Mouse (Mus musculus): ENCODE data around the gene Nus1.

Nus1 gene

DNA sequence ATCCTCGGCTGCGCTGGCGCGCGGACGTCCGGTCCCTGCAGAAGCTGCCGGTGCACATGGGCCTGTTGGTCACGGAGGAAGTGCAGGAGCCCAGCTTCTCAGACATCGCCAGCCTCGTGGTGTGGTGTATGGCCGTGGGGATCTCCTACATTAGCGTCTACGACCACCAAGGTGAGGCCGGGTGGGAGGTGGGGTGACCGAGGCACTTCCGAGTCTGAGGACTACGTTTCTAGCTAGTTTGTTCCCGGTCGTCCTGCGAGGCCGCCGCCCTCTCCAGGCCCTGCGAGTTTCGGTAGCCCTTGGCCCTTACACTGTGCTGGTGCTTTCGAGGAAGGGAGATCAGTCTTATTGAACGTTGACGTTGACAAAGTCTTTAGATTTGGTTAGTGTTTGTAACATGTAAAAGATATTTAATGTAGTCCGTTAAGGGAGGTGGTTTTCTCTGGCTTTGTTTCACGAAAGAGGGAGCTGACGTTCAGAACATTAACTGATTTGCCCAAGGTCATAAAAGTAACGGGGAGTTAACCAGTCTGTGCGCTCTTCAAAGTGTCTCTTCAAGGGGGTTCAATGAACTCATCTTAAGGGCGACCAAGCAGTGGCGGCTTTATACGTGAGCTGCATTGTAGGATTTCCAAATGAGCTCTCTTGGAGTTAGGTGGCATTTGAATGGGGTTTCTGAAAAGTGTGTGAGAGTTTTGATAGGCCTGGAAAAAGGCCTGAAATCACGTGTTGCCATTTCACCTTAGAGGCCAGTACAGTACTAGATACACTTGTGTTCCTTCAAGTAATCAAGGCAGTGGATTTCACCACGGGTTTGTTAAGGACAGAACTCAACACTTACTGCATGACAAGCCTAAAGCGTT is 882 bp downstream of the Nus1 start:
- peak; percentile 72 for DNase-seq (ENCODE audit: low read depth, low spot score)

DNA sequence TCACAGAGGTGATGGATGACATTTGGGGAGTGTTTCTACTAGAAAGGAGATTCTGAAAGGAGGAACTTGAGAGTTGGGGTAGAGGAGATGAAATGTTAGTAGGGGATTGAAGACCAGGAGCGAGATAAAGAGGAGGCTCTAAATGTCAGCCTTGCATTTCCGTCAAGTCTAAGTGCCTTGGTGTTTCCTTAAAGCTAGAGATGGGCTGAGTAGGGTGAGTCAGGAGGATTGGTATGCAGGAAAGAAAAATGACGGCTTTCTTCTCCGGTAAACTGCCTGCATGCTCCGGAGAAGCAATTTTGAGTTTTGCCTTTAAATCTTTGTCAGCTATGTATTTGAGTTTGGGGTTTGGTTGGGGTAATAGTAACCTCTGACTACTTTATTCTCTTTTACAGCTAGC is 1.6 kb downstream of the Nus1 start:
- DNase-seq (ENCODE audit: low read depth, low spot score): no peak

DNA sequence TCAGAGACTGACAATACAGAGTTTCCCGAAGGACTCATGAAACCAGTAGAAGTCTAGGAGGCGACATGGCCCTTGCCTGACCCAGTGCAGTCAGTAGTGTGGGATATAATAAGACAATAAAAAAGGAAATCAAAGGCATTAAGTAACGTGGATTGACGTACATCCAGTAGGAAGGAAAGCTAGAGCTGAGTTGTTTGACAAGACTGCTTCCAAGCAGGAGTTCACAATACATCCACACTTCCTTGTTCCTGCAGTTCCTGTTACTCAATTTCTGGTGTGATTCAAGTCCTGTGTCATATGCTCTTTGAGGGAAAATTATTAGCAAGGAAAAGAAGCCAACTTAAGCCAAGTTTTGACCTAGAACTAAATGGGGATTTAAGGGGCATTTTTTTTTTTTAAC is 2.1 kb downstream of the Nus1 start:
- no peak for DNase-seq (ENCODE audit: low read depth, low spot score)

DNA sequence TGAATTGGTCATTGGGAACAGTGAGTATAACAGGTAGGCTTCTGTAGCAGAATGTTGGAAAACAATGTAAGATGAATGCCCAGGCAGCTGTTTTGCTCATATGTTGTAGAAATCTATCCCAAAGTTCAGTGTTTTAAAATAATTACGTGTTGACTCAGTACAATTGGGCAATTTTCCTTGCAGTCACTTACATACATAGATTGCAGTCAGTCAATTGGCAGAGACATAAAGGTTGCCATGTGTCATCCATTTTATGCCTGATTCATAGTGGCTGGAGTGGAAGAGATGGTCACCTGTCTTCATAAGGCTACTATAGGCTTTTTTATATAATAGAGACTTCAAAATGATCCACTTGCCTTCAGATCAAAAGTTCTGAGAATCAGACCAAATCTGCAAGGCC is 3.2 kb downstream of the Nus1 start:
- no peak for DNase-seq (ENCODE audit: low read depth, low spot score)

DNA sequence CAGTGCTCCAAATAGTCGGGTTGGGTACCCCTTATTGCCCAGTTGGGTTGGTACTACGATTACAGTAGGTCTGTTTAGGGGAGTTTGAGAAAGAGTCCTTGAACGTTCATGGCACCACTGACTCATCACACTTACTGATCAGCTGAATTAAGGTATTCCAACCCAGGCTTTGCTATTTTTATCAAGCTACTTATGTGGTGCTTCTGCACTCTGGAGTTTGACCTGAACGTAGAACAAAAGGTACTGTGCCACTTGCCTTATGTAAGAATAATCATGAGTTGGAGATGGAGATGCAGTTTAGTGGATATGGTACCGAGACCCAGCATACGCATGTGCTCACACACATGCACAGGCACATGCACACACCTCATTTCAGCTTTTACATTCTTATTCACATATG is 4.4 kb downstream of the Nus1 start:
- no peak for DNase-seq (ENCODE audit: low read depth, low spot score)

DNA sequence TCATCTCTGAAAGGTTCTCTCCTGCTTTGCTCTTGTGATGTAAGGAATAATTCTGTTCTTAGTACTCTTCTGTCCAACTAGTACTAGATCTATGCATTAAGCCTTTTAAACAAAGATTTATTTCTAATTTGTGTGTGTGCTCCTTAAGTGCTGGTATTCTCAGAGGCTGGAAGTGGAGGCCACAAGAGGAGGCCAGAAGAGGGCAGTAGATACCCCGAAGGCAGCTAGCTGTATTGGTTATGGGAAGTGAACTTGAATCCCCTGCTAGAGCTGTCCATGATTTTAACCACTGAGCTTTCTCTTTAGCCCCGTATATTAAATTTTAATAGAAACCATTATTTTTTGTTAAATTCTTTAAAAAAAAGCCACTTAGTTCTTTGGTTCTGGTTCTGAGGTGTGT is 5.8 kb downstream of the Nus1 start:
- peak; percentile 54 for DNase-seq (ENCODE audit: low read depth, low spot score)

DNA sequence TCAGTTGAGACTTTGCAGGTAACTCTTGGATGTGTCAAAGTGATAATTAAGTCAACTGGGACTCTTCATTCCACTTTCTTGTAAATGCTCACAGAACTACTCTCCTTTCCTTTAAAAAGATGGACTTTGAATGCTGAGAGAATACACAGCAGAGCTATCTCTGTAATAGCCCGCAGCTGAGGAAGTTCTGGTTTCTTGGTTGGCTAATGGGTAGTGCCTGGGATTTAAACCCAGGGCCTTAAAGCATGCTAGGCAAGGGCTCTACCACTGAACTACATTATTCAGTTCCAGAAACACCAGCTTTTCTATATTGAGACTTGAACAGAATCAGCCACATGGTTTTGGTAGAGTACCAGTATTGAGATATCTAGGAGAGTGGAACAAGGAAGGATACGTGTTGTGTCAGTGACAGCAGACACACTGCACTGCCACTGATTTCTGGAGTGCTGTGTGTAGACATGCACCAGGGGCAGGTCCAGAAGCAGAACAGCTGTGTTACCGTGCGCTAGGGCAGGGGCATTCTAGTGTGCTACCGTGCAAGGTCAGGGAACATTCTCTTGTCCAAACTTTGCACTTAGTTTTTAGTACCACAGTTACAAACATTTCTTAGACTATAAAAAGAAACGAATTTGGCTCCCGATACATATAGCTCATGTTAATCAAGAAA is 9.1 kb downstream of the Nus1 start:
- no peak for DNase-seq (ENCODE audit: low read depth, low spot score)

DNA sequence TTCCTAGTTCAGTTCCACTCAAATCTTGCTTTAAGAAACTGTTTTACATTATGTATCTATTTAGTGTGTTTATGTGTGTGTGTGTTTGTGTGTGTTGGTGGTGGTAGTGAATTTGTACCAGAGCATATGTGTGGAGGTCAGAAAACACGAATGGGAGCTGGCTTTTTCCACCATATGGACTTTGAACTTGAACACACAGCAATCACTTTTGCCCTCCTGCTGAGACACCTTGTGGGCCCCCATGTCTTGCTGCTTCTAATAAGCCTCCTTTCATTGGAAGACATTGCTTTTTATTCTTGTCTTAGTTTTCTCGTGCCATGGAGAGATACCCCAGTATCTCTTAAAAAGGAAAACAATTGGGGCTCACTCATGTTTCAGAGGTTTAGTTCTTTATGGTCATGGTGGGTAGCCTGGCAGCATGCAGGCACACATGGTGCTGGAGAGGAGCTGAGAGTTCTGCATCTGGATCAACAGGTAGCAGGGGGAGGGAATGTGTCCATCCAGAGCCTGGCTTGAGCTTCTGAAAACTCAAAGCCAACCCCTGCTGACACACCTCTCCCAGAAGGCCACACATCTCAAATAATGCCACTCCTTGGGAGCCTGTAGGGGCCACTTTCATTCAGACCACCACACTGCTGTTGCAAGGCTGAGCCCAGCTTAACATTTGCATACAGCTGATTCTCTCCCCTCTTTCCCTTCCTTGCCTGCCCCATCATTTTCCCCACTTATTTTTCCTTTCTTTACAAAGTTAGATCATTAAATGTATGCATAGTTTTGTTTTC is 10.5 kb downstream of the Nus1 start:
- DNase-seq (ENCODE audit: low read depth, low spot score): no peak

DNA sequence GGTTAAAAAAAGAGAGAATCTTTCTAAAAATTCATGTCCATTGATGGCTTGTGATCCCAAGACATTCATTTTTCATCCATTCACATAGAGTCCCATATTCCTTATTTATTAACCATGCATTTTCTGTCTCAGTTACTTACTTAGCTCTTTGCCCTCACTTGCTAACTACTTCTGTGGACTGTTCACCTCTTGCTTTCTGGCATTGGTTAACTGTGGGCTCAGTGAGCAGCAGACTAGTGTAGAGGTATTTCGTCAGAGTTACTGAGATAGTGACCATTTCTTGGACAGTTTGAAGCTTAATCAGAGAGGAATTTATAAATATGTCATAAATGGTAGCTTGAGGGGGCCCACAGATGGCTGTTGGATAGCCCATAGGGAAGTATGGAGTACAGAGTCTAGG is 13.6 kb downstream of the Nus1 start:
- no peak for DNase-seq (ENCODE audit: low read depth, low spot score)

DNA sequence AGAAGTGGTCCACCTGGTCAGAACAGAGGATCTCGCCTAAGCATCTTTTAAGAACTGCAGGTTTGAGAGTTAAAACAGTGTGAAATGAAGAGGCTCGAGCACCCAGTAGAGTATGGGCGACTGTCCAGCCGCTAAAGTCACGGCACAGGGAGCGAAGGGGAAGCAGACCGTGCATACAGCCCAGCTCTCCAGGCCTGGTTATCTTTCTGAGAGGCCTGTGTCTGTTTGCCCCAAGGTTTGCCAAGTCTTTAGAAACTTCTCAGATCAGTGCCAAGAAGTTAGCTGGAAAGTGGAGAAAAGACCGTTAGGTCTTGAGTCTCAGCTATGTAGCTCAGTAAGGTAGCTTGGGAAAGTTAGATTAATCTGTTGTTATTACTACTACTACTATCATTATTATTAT is 17.5 kb downstream of the Nus1 start:
- DNase-seq (ENCODE audit: low read depth, low spot score): no peak

DNA sequence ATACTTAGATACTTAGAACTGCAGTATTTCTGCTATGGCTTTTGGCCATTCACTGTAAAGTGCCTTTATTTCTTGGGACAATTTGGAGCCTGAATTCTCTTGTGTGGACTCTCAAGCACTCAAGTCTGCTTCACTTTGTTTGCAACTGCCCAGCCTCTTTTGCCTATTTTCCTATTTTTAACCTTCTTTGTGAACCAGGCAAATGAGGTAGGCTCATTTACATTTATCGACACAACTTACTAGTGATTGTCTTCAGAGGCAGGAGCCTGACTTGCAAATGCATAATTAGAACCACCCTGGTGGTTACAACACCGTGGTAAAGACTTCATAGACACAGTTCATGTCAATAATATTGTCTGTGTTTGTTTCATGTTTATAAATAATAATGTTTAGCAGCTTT is 43.3 kb downstream of the Nus1 start:
- no peak for DNase-seq (ENCODE audit: low read depth, low spot score)

DNA sequence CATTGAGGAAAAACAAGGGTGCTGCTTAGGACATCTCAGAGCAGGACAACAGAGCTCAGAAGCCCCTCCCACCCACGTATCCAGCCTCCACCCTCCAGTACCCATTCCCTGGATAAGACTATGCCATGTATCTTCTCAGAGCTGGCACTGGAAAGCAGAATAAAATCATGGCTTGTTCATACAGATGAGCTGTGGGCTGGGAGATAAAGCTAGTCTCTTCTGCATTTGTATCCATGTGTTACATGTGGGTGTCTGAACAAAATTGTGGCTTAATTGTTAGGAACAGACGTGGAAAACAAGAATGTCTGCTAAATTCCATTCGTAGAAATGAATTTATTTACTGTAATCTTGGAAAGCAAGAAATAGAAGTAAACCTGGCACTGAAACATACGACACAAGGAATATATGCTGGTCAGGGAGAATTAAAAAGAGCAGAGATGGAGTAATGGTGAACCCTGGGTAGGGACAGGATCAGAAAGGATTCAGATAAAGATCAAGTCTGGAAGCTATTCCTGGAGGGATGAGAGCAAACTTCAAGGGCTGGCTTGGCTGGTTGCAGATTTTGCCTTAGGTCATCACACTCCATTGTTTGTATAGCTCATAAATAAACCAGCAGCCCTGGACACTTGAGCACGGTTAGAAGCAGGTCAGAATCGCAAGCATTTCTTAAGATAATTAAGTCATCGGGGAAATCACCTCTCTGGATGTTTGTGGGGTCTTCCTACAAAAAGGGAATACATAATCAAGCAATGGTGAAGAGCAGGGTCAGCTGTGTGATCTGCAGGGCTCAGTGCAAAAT is 46.8 kb downstream of the Nus1 start:
- DNase-seq (ENCODE audit: low read depth, low spot score): no peak

DNA sequence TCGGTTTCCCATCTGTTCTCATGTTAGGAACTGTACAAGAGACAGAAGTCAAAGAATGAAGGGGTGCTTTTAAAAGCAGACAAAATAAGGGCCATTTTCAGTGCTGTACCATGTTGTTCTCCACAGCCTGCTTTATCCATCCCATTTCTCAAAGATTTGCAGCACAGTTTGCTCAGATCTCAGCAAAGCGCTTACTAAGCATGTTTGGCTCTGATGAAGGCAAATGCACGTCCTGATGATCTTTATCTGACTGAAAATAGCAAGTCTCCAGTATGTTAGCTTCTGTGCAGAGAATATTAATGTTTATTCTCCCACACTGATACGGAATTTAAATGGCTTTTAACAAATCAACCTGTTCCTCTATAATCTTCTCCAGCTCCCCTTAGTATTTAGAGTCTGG is 54.2 kb downstream of the Nus1 start:
- no peak for DNase-seq (ENCODE audit: low read depth, low spot score)

Measured in A20 (cell line).